Mouse (Mus musculus): Measurements from ENCODE around the gene Ctnnd2. TPM values are rescaled to one million over a fixed set of nuclear protein-coding genes. Genes with fewer than 3 reads are reported as not detected.

The Ctnnd2 gene
- total and polyA plus RNA-seq, 3 experiments = 0.16 TPM; not detected in 2

- no peak overlapping the region for H3K4me3 ChIP-seq (ENCODE audit: low read depth, low read length)
- ATAC-seq (ENCODE audit: extremely low read depth, insufficient number of reproducible peaks, low FRiP score, poor library complexity, severe bottlenecking) (no peak), DNase-seq (ENCODE audit: low spot score) (no peak)
- H3K36me3 ChIP-seq (replicated peaks) = no peaks in the 10 kb centered on the region
- H3K27me3 ChIP-seq (ENCODE audit: insufficient read depth, low read length) = no peaks in the 10 kb centered on the region
- no peaks in the 10 kb centered on the region for H3K4me1 ChIP-seq (ENCODE audit: insufficient read depth, low read depth, low read length)
- peaks cover 7% of the 10 kb centered on the region for H3K9me3 ChIP-seq (replicated peaks)
- TF ChIP-seq GATA1 (IDR thresholded peaks at IDR 0.05; ENCODE audit: borderline replicate concordance, low read length) = no peak
- no peak for TF ChIP-seq GATA2 (IDR thresholded peaks at IDR 0.05; ENCODE audit: borderline replicate concordance, low read depth, low read length)
- no peak for TF ChIP-seq POLR2AphosphoS5 (IDR thresholded peaks at IDR 0.05; ENCODE audit: insufficient replicate concordance, low read depth, low read length)
- no peak for TF ChIP-seq TAL1 (conservative IDR thresholded peaks at IDR 0.05; ENCODE audit: low read depth, low read length)
- TF ChIP-seq CTCF (IDR thresholded peaks at IDR 0.05; ENCODE audit: low read depth, low read length) = no peak
Measured at GRCm38 (mm10) chr15:30655433-30655832, 483.0 kb downstream of the Ctnnd2 start.

- no peak for ATAC-seq (ENCODE audit: extremely low read depth, insufficient number of reproducible peaks, low FRiP score, poor library complexity, severe bottlenecking)
- DNase-seq (ENCODE audit: low spot score) = no peak
- peaks cover 4% of the 10 kb centered on the region; the same call in 1 of the 2 replicates for H3K9me3 ChIP-seq (replicated peaks)
- H3K4me1 ChIP-seq (ENCODE audit: insufficient read depth, low read depth, low read length) = no peaks in the 10 kb centered on the region
- no peaks in the 10 kb centered on the region for H3K27me3 ChIP-seq (ENCODE audit: insufficient read depth, low read length)
- no peak for TF ChIP-seq POLR2AphosphoS5 (IDR thresholded peaks at IDR 0.05; ENCODE audit: insufficient replicate concordance, low read depth, low read length)
- TF ChIP-seq TAL1 (conservative IDR thresholded peaks at IDR 0.05; ENCODE audit: low read depth, low read length) = no peak
- no peak for TF ChIP-seq GATA2 (IDR thresholded peaks at IDR 0.05; ENCODE audit: borderline replicate concordance, low read depth, low read length)
- TF ChIP-seq GATA1 (IDR thresholded peaks at IDR 0.05; ENCODE audit: borderline replicate concordance, low read length) = no peak
- TF ChIP-seq CTCF (IDR thresholded peaks at IDR 0.05; ENCODE audit: low read depth, low read length) = no peak
- no peak overlapping the region for H3K4me3 ChIP-seq (ENCODE audit: low read depth, low read length)
- H3K36me3 ChIP-seq (replicated peaks) = no peaks in the 10 kb centered on the region
Measured at GRCm38 (mm10) chr15:30657588-30657987, 485.2 kb downstream of the Ctnnd2 start.

GRCm38 (mm10) chr15:30660539-30661149 lies 488.3 kb downstream of the Ctnnd2 start:
- no peaks in the 10 kb centered on the region for H3K36me3 ChIP-seq (replicated peaks)
- peaks cover 2% of the 10 kb centered on the region for H3K9me3 ChIP-seq (replicated peaks)
- H3K4me1 ChIP-seq (ENCODE audit: insufficient read depth, low read depth, low read length) = no peaks in the 10 kb centered on the region
- H3K4me3 ChIP-seq (ENCODE audit: low read depth, low read length) = no peak overlapping the region
- ATAC-seq (ENCODE audit: extremely low read depth, insufficient number of reproducible peaks, low FRiP score, poor library complexity, severe bottlenecking) = no peak
- no peaks in the 10 kb centered on the region for H3K27me3 ChIP-seq (ENCODE audit: insufficient read depth, low read length)
- DNase-seq (ENCODE audit: low spot score) = no peak
- no peak for TF ChIP-seq GATA2 (IDR thresholded peaks at IDR 0.05; ENCODE audit: borderline replicate concordance, low read depth, low read length)
- TF ChIP-seq CTCF (IDR thresholded peaks at IDR 0.05; ENCODE audit: low read depth, low read length) = no peak
- no peak for TF ChIP-seq GATA1 (IDR thresholded peaks at IDR 0.05; ENCODE audit: borderline replicate concordance, low read length)
- TF ChIP-seq TAL1 (conservative IDR thresholded peaks at IDR 0.05; ENCODE audit: low read depth, low read length) = no peak
- no peak for TF ChIP-seq POLR2AphosphoS5 (IDR thresholded peaks at IDR 0.05; ENCODE audit: insufficient replicate concordance, low read depth, low read length)

- Histone ChIP-seq H3K4me1 (ENCODE audit: insufficient read depth, low read depth, low read length) (no peaks in the 10 kb centered on the region), H3K4me3 (ENCODE audit: low read depth, low read length) (no peak overlapping the region), H3K9me3 (replicated peaks) (peaks cover 2% of the 10 kb centered on the region), H3K36me3 (replicated peaks) (no peaks in the 10 kb centered on the region), H3K27me3 (ENCODE audit: insufficient read depth, low read length) (no peaks in the 10 kb centered on the region)
- ATAC-seq (ENCODE audit: extremely low read depth, insufficient number of reproducible peaks, low FRiP score, poor library complexity, severe bottlenecking) = no peak
- TF ChIP-seq TAL1 (conservative IDR thresholded peaks at IDR 0.05; ENCODE audit: low read depth, low read length) (no peak), POLR2AphosphoS5 (IDR thresholded peaks at IDR 0.05; ENCODE audit: insufficient replicate concordance, low read depth, low read length) (no peak), GATA2 (IDR thresholded peaks at IDR 0.05; ENCODE audit: borderline replicate concordance, low read depth, low read length) (no peak), GATA1 (IDR thresholded peaks at IDR 0.05; ENCODE audit: borderline replicate concordance, low read length) (no peak), CTCF (IDR thresholded peaks at IDR 0.05; ENCODE audit: low read depth, low read length) (no peak)
- DNase-seq (ENCODE audit: low spot score) = no peak
Measured at GRCm38 (mm10) chr15:30661689-30662422, 489.5 kb downstream of the Ctnnd2 start.

GRCm38 (mm10) chr15:30667819-30668587 lies 495.6 kb downstream of the Ctnnd2 start:
- ATAC-seq (ENCODE audit: extremely low read depth, insufficient number of reproducible peaks, low FRiP score, poor library complexity, severe bottlenecking) (no peak), DNase-seq (ENCODE audit: low spot score) (no peak)
- H3K36me3 ChIP-seq (replicated peaks) = no peaks in the 10 kb centered on the region
- peaks cover 2% of the 10 kb centered on the region; the same call in 1 of the 2 replicates for H3K9me3 ChIP-seq (replicated peaks)
- TF ChIP-seq GATA2 (IDR thresholded peaks at IDR 0.05; ENCODE audit: borderline replicate concordance, low read depth, low read length) (no peak), CTCF (IDR thresholded peaks at IDR 0.05; ENCODE audit: low read depth, low read length) (no peak), GATA1 (IDR thresholded peaks at IDR 0.05; ENCODE audit: borderline replicate concordance, low read length) (no peak), TAL1 (conservative IDR thresholded peaks at IDR 0.05; ENCODE audit: low read depth, low read length) (no peak), POLR2AphosphoS5 (IDR thresholded peaks at IDR 0.05; ENCODE audit: insufficient replicate concordance, low read depth, low read length) (no peak)
- no peaks in the 10 kb centered on the region for H3K4me1 ChIP-seq (ENCODE audit: insufficient read depth, low read depth, low read length)
- H3K27me3 ChIP-seq (ENCODE audit: insufficient read depth, low read length) = no peaks in the 10 kb centered on the region
- no peak overlapping the region for H3K4me3 ChIP-seq (ENCODE audit: low read depth, low read length)

DNA sequence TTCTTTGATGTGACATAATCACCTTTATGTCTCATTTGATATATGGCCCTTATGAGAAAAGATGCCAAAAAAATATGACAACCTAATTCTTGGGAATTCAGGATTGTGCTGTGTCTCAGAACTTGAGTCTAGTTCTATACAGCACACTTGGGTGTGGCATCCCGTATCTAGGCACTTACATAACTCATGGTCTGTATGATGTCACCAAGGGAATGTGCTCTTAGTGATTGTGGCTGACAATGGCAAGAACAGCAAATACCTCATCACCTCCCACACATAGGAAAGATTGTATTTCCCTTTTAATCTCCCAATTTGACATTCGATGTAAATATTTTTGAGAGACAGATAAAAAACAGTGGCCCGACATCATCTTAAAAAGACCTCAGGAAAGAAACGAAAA lies 509.5 kb downstream of the Ctnnd2 start:
- ATAC-seq (ENCODE audit: extremely low read depth, insufficient number of reproducible peaks, low FRiP score, poor library complexity, severe bottlenecking) (no peak), DNase-seq (ENCODE audit: low spot score) (no peak)
- Histone ChIP-seq H3K4me1 (ENCODE audit: insufficient read depth, low read depth, low read length) (no peaks in the 10 kb centered on the region), H3K4me3 (ENCODE audit: low read depth, low read length) (no peak overlapping the region), H3K36me3 (replicated peaks) (no peaks in the 10 kb centered on the region), H3K9me3 (replicated peaks) (peaks cover 5% of the 10 kb centered on the region), H3K27me3 (ENCODE audit: insufficient read depth, low read length) (no peaks in the 10 kb centered on the region)
- TF ChIP-seq TAL1 (conservative IDR thresholded peaks at IDR 0.05; ENCODE audit: low read depth, low read length) = no peak
- TF ChIP-seq CTCF (IDR thresholded peaks at IDR 0.05; ENCODE audit: low read depth, low read length) = no peak
- no peak for TF ChIP-seq GATA1 (IDR thresholded peaks at IDR 0.05; ENCODE audit: borderline replicate concordance, low read length)
- no peak for TF ChIP-seq POLR2AphosphoS5 (IDR thresholded peaks at IDR 0.05; ENCODE audit: insufficient replicate concordance, low read depth, low read length)
- TF ChIP-seq GATA2 (IDR thresholded peaks at IDR 0.05; ENCODE audit: borderline replicate concordance, low read depth, low read length) = no peak
